Comparison of ENCODE assay signal across 8 mouse cellular contexts in the genomic region with DNA sequence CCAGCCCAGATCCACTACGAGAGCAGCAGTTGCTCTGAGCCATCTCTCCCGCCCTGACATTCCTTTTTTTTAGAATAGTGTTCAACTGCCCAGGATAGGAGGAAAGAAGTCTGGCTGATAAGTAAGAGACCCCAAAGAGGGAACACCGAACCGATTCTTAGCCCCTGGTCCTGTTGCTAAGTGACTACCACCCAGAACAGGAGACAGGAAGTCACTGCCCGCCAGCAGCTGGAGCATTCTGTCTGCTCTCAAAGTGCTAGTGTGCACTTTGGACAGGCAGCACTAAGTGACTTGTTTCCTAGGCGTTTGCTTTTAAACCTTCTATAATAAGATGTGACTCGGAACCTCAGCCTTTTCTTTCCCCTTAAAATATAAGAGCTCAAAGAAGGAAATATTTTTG. TPM values are rescaled to one million over a fixed set of nuclear protein-coding genes. Genes with fewer than 3 reads are reported as not detected.
DNase-seq lines count a peak whose midpoint lies in the region; ATAC-seq and TF ChIP-seq lines count a peak whose summit lies in the region.

No protein-coding gene starts in this region.

- peaks cover 25 to 31% of the 10 kb centered on the region in 2 experiments for H3K4me1 ChIP-seq in heart, embryonic 14.5 days (ENCODE audit: control insufficient read depth in 2 of 2, insufficient read depth in 2 of 2, low read length in 2 of 2)
- H3K4me1 ChIP-seq in heart, adult 2 months (ENCODE audit: control insufficient read depth, insufficient read depth, low read length), result peaks cover 8% of the 10 kb centered on the region
- H3K4me1 ChIP-seq in neural tube, embryonic 13.5 days (replicated peaks), result no peaks in the 10 kb centered on the region
- H3K4me1 ChIP-seq in intestine, postnatal 0 days (replicated peaks; ENCODE audit: control insufficient read depth, insufficient read depth, low read length), result peaks cover 10% of the 10 kb centered on the region; the same call in 1 of the 2 replicates
- H3K4me1 ChIP-seq in midbrain, embryonic 16.5 days (ENCODE audit: control insufficient read depth, insufficient read depth, low read length), result no peaks in the 10 kb centered on the region

- no peak overlapping the region for H3K4me2 ChIP-seq in heart, embryonic 14.5 days (ENCODE audit: low read length)
- no peak overlapping the region for H3K4me2 ChIP-seq in neural tube, embryonic 13.5 days
- H3K4me2 ChIP-seq in intestine, postnatal 0 days (replicated peaks; ENCODE audit: low read depth), result no peak overlapping the region
- no peak overlapping the region for H3K4me2 ChIP-seq in midbrain, embryonic 16.5 days (ENCODE audit: low read length)

- no peak for DNase-seq in heart, adult 2 months
- DNase-seq in neural tube, embryonic 10.5 days (ENCODE audit: extremely low spot score, low spot score), result no peak
- no peak for DNase-seq in cerebellum, postnatal 10 days
- DNase-seq in T-cell, adult 2 months (ENCODE audit: low spot score), result no peak

- no peak for TF ChIP-seq POLR2A in heart, adult 2 months (IDR thresholded peaks at IDR 0.05; ENCODE audit: insufficient read depth, low read depth, low read length)

- H3K4me3 ChIP-seq in heart, embryonic 14.5 days (ENCODE audit: control insufficient read depth in 1 of 2, insufficient read depth in 1 of 2, low read depth in 1 of 2, low read length in 2 of 2), result no peak overlapping the region
- H3K4me3 ChIP-seq in heart, adult 2 months, result no peak overlapping the region
- no peak overlapping the region for H3K4me3 ChIP-seq in neural tube, embryonic 13.5 days
- no peak overlapping the region for H3K4me3 ChIP-seq in intestine, postnatal 0 days (ENCODE audit: low read depth, low read length)
- H3K4me3 ChIP-seq in midbrain, embryonic 16.5 days (ENCODE audit: low read depth, low read length), result no peak overlapping the region

- H3K79me2 ChIP-seq in heart, adult 2 months (replicated peaks; ENCODE audit: control insufficient read depth, insufficient read depth, low read length), result no peaks in the 10 kb centered on the region

- H3K27ac ChIP-seq in heart, embryonic 14.5 days (replicated peaks in 1 of 2; ENCODE audit: control insufficient read depth in 1 of 2, insufficient read depth in 1 of 2, low read depth in 2 of 2, low read length in 2 of 2), result peak overlapping the region; percentile 26 to 35; a peak in 2 of 4 replicates
- no peak overlapping the region; the same call in 1 of the 2 replicates for H3K27ac ChIP-seq in heart, adult 2 months
- 0 out of 2 replicates have a peak overlapping the region, but pooled peaks have one; percentile 4 for H3K27ac ChIP-seq in neural tube, embryonic 13.5 days (replicated peaks)
- H3K27ac ChIP-seq in intestine, postnatal 0 days (ENCODE audit: low read depth, low read length), result peak overlapping the region; percentile 35; the same call in 1 of the 2 replicates
- 0 out of 2 replicates have a peak overlapping the region, but pooled peaks have one; percentile 9 for H3K27ac ChIP-seq in midbrain, embryonic 16.5 days (ENCODE audit: low read length)

- intact Hi-C loops in heart, adult 2 months (cut with DNase I), result no loop called here

- no peaks in the 10 kb centered on the region for H3K27me3 ChIP-seq in heart, embryonic 14.5 days (ENCODE audit: control insufficient read depth, insufficient read depth, low read length)
- no peaks in the 10 kb centered on the region for H3K27me3 ChIP-seq in heart, adult 2 months (ENCODE audit: control insufficient read depth, insufficient read depth, low read length)
- no peaks in the 10 kb centered on the region for H3K27me3 ChIP-seq in neural tube, embryonic 13.5 days
- no peaks in the 10 kb centered on the region for H3K27me3 ChIP-seq in intestine, postnatal 0 days (replicated peaks; ENCODE audit: control insufficient read depth, insufficient read depth, low read length)
- no peaks in the 10 kb centered on the region for H3K27me3 ChIP-seq in midbrain, embryonic 16.5 days (ENCODE audit: control insufficient read depth, insufficient read depth, low read depth, low read length)

- TF ChIP-seq EP300 in heart, adult 2 months (IDR thresholded peaks at IDR 0.05; ENCODE audit: insufficient read depth, low read depth, low read length), result no peak

- WGBS in heart, embryonic 14.5 days, result 37% methylated on average over 7 of the region's 7 CpGs
- 26% methylated on average over 7 of the region's 7 CpGs for WGBS in heart, adult 2 months
- WGBS in neural tube, embryonic 13.5 days, result 83% methylated on average over 7 of the region's 7 CpGs
- 59% methylated on average over 7 of the region's 7 CpGs for WGBS in intestine, postnatal 0 days
- 78% methylated on average over 7 of the region's 7 CpGs for WGBS in midbrain, embryonic 16.5 days

- H3K9me3 ChIP-seq in heart, embryonic 14.5 days (ENCODE audit: control insufficient read depth, low read length), result no peaks in the 10 kb centered on the region
- H3K9me3 ChIP-seq in neural tube, embryonic 13.5 days, result no peaks in the 10 kb centered on the region
- H3K9me3 ChIP-seq in intestine, postnatal 0 days (ENCODE audit: control insufficient read depth), result no peaks in the 10 kb centered on the region
- no peaks in the 10 kb centered on the region for H3K9me3 ChIP-seq in midbrain, embryonic 16.5 days (replicated peaks; ENCODE audit: control insufficient read depth, low read length, poor library complexity, severe bottlenecking)

- no peak overlapping the region for H3K9ac ChIP-seq in heart, embryonic 14.5 days (ENCODE audit: low read length)
- H3K9ac ChIP-seq in heart, adult 2 months (ENCODE audit: low read depth, low read length), result no peak overlapping the region
- no peak overlapping the region for H3K9ac ChIP-seq in neural tube, embryonic 13.5 days
- H3K9ac ChIP-seq in intestine, postnatal 0 days (ENCODE audit: low read depth, low read length), result no peak overlapping the region
- H3K9ac ChIP-seq in midbrain, embryonic 16.5 days (ENCODE audit: low read depth, low read length), result no peak overlapping the region

- no peak for ATAC-seq in heart, embryonic 14.5 days (ENCODE audit: insufficient number of reproducible peaks, insufficient read depth, low FRiP score, low read depth)
- no peak for ATAC-seq in neural tube, embryonic 13.5 days (ENCODE audit: low read depth)
- ATAC-seq in intestine, postnatal 0 days, result no peak
- ATAC-seq in midbrain, embryonic 16.5 days, result no peak

- H3K36me3 ChIP-seq in heart, embryonic 14.5 days (ENCODE audit: control insufficient read depth, insufficient read depth, low read length), result peaks cover 37% of the 10 kb centered on the region
- peaks cover 5% of the 10 kb centered on the region; the same call in 1 of the 2 replicates for H3K36me3 ChIP-seq in heart, adult 2 months (ENCODE audit: control insufficient read depth, insufficient read depth, low read length)
- H3K36me3 ChIP-seq in neural tube, embryonic 13.5 days, result peaks cover 35% of the 10 kb centered on the region
- peaks cover 16% of the 10 kb centered on the region for H3K36me3 ChIP-seq in intestine, postnatal 0 days (ENCODE audit: control insufficient read depth, insufficient read depth)
- H3K36me3 ChIP-seq in midbrain, embryonic 16.5 days (ENCODE audit: control insufficient read depth, insufficient read depth, low read length), result peaks cover 15% of the 10 kb centered on the region

- no peak for TF ChIP-seq CTCF in heart, adult 2 months (IDR thresholded peaks at IDR 0.05)
- no peak for TF ChIP-seq CTCF in intestine, postnatal 0 days (IDR thresholded peaks at IDR 0.05; ENCODE audit: low read depth)

RNA-seq across cellular contexts. Expression of gene Itgae, which starts 5.0 kb away (rescaled TPM):
- 0.22 and 0.36 TPM in 2 replicates for polyA plus RNA-seq in heart, embryonic 14.5 days (2014; fragmentation: Nextera tagmentation; extraction: Ambion mirVana)
- under 1 TPM; 0.14 to 0.16 TPM for total RNA-seq in heart, adult 2 months (2021)
- polyA plus RNA-seq in heart, adult 2 months (2012; rRNA removed), result 0.37 and 0.38 TPM in 2 replicates
- polyA plus RNA-seq in neural tube, embryonic 13.5 days (2015; fragmentation: Nextera tagmentation; extraction: Ambion mirVana), result 0.14 and 0.17 TPM in 2 replicates
- 0.30 and 0.31 TPM in 2 replicates for polyA plus RNA-seq in intestine, postnatal 0 days (2015; fragmentation: Nextera tagmentation; extraction: Ambion mirVana)
- 0.24 and 0.25 TPM in 2 replicates for polyA plus RNA-seq in midbrain, embryonic 16.5 days (2015; fragmentation: Nextera tagmentation; extraction: Ambion mirVana)

RNA-seq across cellular contexts. Expression of gene Ncbp3, which starts 37.8 kb away (rescaled TPM):
- 9.5 and 10.3 TPM in 2 replicates for polyA plus RNA-seq in heart, embryonic 14.5 days (2014; fragmentation: Nextera tagmentation; extraction: Ambion mirVana)
- 1 to 10 TPM; 5.6 to 5.7 TPM for total RNA-seq in heart, adult 2 months (2021)
- 2.0 and 4.2 TPM in 2 replicates for polyA plus RNA-seq in heart, adult 2 months (2012; rRNA removed)
- polyA plus RNA-seq in neural tube, embryonic 13.5 days (2015; fragmentation: Nextera tagmentation; extraction: Ambion mirVana), result 11.6 and 14.1 TPM in 2 replicates
- 3.4 and 4.6 TPM in 2 replicates for polyA plus RNA-seq in intestine, postnatal 0 days (2015; fragmentation: Nextera tagmentation; extraction: Ambion mirVana)
- 9.8 and 12.1 TPM in 2 replicates for polyA plus RNA-seq in midbrain, embryonic 16.5 days (2015; fragmentation: Nextera tagmentation; extraction: Ambion mirVana)

RNA-seq across cellular contexts. Expression of gene Haspin, which starts 52.7 kb away (rescaled TPM):
- polyA plus RNA-seq in heart, embryonic 14.5 days (2014; fragmentation: Nextera tagmentation; extraction: Ambion mirVana), result 7.9 and 8.8 TPM in 2 replicates
- total RNA-seq in heart, adult 2 months (2021), result under 1 TPM; 0.16 TPM
- 0.15 and 0.23 TPM in 2 replicates for polyA plus RNA-seq in heart, adult 2 months (2012; rRNA removed)
- 2.9 and 4.8 TPM in 2 replicates for polyA plus RNA-seq in neural tube, embryonic 13.5 days (2015; fragmentation: Nextera tagmentation; extraction: Ambion mirVana)
- polyA plus RNA-seq in intestine, postnatal 0 days (2015; fragmentation: Nextera tagmentation; extraction: Ambion mirVana), result 5.7 and 7.3 TPM in 2 replicates
- 1.6 and 2.1 TPM in 2 replicates for polyA plus RNA-seq in midbrain, embryonic 16.5 days (2015; fragmentation: Nextera tagmentation; extraction: Ambion mirVana)
